Comparison of ENCODE assay signal across 27 mouse cellular contexts in genomic region chr2:93346609-93347008, GRCm38 (mm10). TPM values are rescaled to one million over a fixed set of nuclear protein-coding genes. Genes with fewer than 3 reads are reported as not detected.
DNase-seq lines count a peak whose midpoint lies in the region; ATAC-seq and TF ChIP-seq lines count a peak whose summit lies in the region.
"Had no signal": no experiment of that assay in that cellular context is flagged by ENCODE, and none has a peak within 500 bp of the region (broad histone marks: within the 10 kb centered on the region; RNA-seq: fewer than 3 reads in every experiment).

No protein-coding gene starts in this region.

- no peak overlapping the region for H3K4me2 ChIP-seq in forebrain, embryonic 15.5 days (replicated peaks)
- no peak overlapping the region for H3K4me2 ChIP-seq in heart, embryonic 13.5 days
- no peak overlapping the region for H3K4me2 ChIP-seq in liver, embryonic 12.5 days
- H3K4me2 ChIP-seq in liver, embryonic 11.5 days, result no peak overlapping the region
- H3K4me2 ChIP-seq: embryonic facial prominence, embryonic 12.5 days; intestine, embryonic 15.5 days; limb, embryonic 12.5 days had no signal

- no peaks in the 10 kb centered on the region for H3K36me3 ChIP-seq in forebrain, embryonic 10.5 days (replicated peaks)
- no peaks in the 10 kb centered on the region for H3K36me3 ChIP-seq in forebrain, embryonic 15.5 days
- H3K36me3 ChIP-seq in heart, embryonic 13.5 days, result no peaks in the 10 kb centered on the region
- H3K36me3 ChIP-seq in liver, embryonic 12.5 days, result no peaks in the 10 kb centered on the region
- H3K36me3 ChIP-seq in liver, embryonic 11.5 days (ENCODE audit: control insufficient read depth, insufficient read depth, low read length), result no peaks in the 10 kb centered on the region
- peaks cover 0 to 28% of the 10 kb centered on the region in 2 experiments; a peak in 2 of 4 replicates for H3K36me3 ChIP-seq in MEL (ENCODE audit: control insufficient read depth in 1 of 2, insufficient read depth in 2 of 2, low read length in 2 of 2)
- H3K36me3 ChIP-seq: embryonic facial prominence, embryonic 12.5 days; intestine, embryonic 15.5 days; limb, embryonic 12.5 days had no signal

- no peak overlapping the region for H3K4me3 ChIP-seq in forebrain, embryonic 10.5 days
- no peak overlapping the region for H3K4me3 ChIP-seq in forebrain, embryonic 15.5 days
- H3K4me3 ChIP-seq in heart, embryonic 13.5 days, result no peak overlapping the region
- H3K4me3 ChIP-seq in liver, embryonic 12.5 days, result no peak overlapping the region
- H3K4me3 ChIP-seq in liver, embryonic 11.5 days (ENCODE audit: low read depth, low read length), result no peak overlapping the region
- H3K4me3 ChIP-seq in MEL (ENCODE audit: control insufficient read depth in 1 of 2, insufficient read depth in 1 of 2, low read depth in 2 of 2, low read length in 2 of 2), result peak overlapping the region; percentile 3 to 33
- H3K4me3 ChIP-seq: embryonic facial prominence, embryonic 12.5 days; intestine, embryonic 15.5 days; left cerebral cortex, adult 2 months; limb, embryonic 12.5 days had no signal

- no peak for TF ChIP-seq CTCF in MEL (IDR thresholded peaks at IDR 0.05 in 2 of 3, conservative IDR thresholded peaks at IDR 0.05 in 1 of 3; ENCODE audit: control insufficient read depth in 1 of 3, insufficient read depth in 1 of 3, low read depth in 2 of 3, low read length in 3 of 3, poor library complexity in 1 of 3, severe bottlenecking in 1 of 3)

- peak overlapping the region; percentile 12; the same call in 1 of the 2 replicates for H3K27ac ChIP-seq in forebrain, embryonic 10.5 days
- H3K27ac ChIP-seq in forebrain, embryonic 15.5 days (replicated peaks), result no peak overlapping the region
- H3K27ac ChIP-seq in heart, embryonic 13.5 days (replicated peaks), result peak overlapping the region; percentile 51
- peak overlapping the region; percentile 67 for H3K27ac ChIP-seq in liver, embryonic 12.5 days
- H3K27ac ChIP-seq in liver, embryonic 11.5 days (ENCODE audit: low read depth, low read length), result no peak overlapping the region
- peak overlapping the region; percentile 80 for H3K27ac ChIP-seq in MEL (ENCODE audit: control insufficient read depth, low read depth, low read length)
- H3K27ac ChIP-seq: embryonic facial prominence, embryonic 12.5 days; hindbrain, postnatal 0 days; intestine, embryonic 15.5 days; left cerebral cortex, adult 2 months; limb, embryonic 12.5 days had no signal

- no peak for DNase-seq in forebrain, embryonic 10.5 days (ENCODE audit: extremely low spot score, low spot score)
- no peak for DNase-seq in heart, adult 8-10 months (ENCODE audit: low spot score)
- no peak for DNase-seq in liver, embryonic 11.5 days (ENCODE audit: low spot score)
- no peak for DNase-seq in MEL (ENCODE audit: low read depth, low spot score)
- no peak for DNase-seq in urinary bladder, postnatal 10 days (ENCODE audit: low spot score)
- DNase-seq: adrenal gland, postnatal 25 days; cerebellum, adult 11-12 months; cerebellum, adult 9-11 months; gastrocnemius, postnatal 10 days; heart, postnatal 14 days; kidney, adult 9 months; kidney, postnatal 25 days; lung, adult 2 months; midbrain, embryonic 14.5 days; thymus, adult 2 months; thymus, postnatal 36 days had no signal

- no peak for TF ChIP-seq POLR2A in MEL (IDR thresholded peaks at IDR 0.05; ENCODE audit: control insufficient read depth in 1 of 2, insufficient read depth in 1 of 2, low read depth in 1 of 2, low read length in 2 of 2, poor library complexity in 1 of 2)

- 29% methylated on average over 6 of the region's 6 CpGs for WGBS in forebrain, embryonic 10.5 days
- WGBS in forebrain, embryonic 15.5 days, result 22% methylated on average over 6 of the region's 6 CpGs
- WGBS in heart, embryonic 13.5 days, result 30% methylated on average over 6 of the region's 6 CpGs
- 35% methylated on average over 6 of the region's 6 CpGs for WGBS in liver, embryonic 12.5 days (ENCODE audit: insufficient replicate concordance)
- WGBS in liver, embryonic 11.5 days, result 28% methylated on average over 6 of the region's 6 CpGs

- H3K79me2 ChIP-seq in MEL (ENCODE audit: control insufficient read depth, insufficient read depth, low read length, poor library complexity), result no peaks in the 10 kb centered on the region

- no peaks in the 10 kb centered on the region for H3K9me3 ChIP-seq in forebrain, embryonic 10.5 days
- H3K9me3 ChIP-seq in forebrain, embryonic 15.5 days, result no peaks in the 10 kb centered on the region
- no peaks in the 10 kb centered on the region for H3K9me3 ChIP-seq in heart, embryonic 13.5 days
- H3K9me3 ChIP-seq in liver, embryonic 12.5 days (replicated peaks), result no peaks in the 10 kb centered on the region
- H3K9me3 ChIP-seq in liver, embryonic 11.5 days (ENCODE audit: control insufficient read depth, low read length), result no peaks in the 10 kb centered on the region
- no peaks in the 10 kb centered on the region for H3K9me3 ChIP-seq in MEL (replicated peaks; ENCODE audit: insufficient read depth, low read length)
- H3K9me3 ChIP-seq: embryonic facial prominence, embryonic 12.5 days; intestine, embryonic 15.5 days; limb, embryonic 12.5 days had no signal

- no peak for TF ChIP-seq RAD21 in MEL (IDR thresholded peaks at IDR 0.05; ENCODE audit: low read depth, low read length)

- 0 out of 4 replicates have a peak, but pooled peaks of 1 of the 2 experiments have one; percentile 21 for TF ChIP-seq EP300 in MEL (IDR thresholded peaks at IDR 0.05; ENCODE audit: low read depth in 1 of 2, low read length in 2 of 2)

- H3K9ac ChIP-seq in forebrain, embryonic 15.5 days (replicated peaks), result no peak overlapping the region
- no peak overlapping the region for H3K9ac ChIP-seq in heart, embryonic 13.5 days
- no peak overlapping the region for H3K9ac ChIP-seq in liver, embryonic 12.5 days
- no peak overlapping the region for H3K9ac ChIP-seq in liver, embryonic 11.5 days (ENCODE audit: low read depth, low read length)
- H3K9ac ChIP-seq in MEL (ENCODE audit: control insufficient read depth, low read depth, low read length, poor library complexity, severe bottlenecking), result peak overlapping the region; percentile 39
- H3K9ac ChIP-seq: embryonic facial prominence, embryonic 12.5 days; intestine, embryonic 15.5 days; limb, embryonic 12.5 days had no signal

- ATAC-seq in forebrain, embryonic 15.5 days (replicated peaks), result no peak
- no peak for ATAC-seq in heart, embryonic 13.5 days (ENCODE audit: extremely low read depth, insufficient number of reproducible peaks, low FRiP score, low TSS enrichment)
- no peak for ATAC-seq in liver, embryonic 12.5 days
- no peak for ATAC-seq in liver, embryonic 11.5 days (replicated peaks; ENCODE audit: low FRiP score)
- ATAC-seq: forebrain, embryonic 16.5 days; hindbrain, postnatal 0 days; intestine, embryonic 15.5 days had no signal

- peaks cover 19% of the 10 kb centered on the region for H3K4me1 ChIP-seq in forebrain, embryonic 10.5 days
- no peaks in the 10 kb centered on the region for H3K4me1 ChIP-seq in forebrain, embryonic 15.5 days
- H3K4me1 ChIP-seq in heart, embryonic 13.5 days, result peaks cover 30% of the 10 kb centered on the region
- peaks cover 44% of the 10 kb centered on the region for H3K4me1 ChIP-seq in liver, embryonic 12.5 days
- peaks cover 19% of the 10 kb centered on the region for H3K4me1 ChIP-seq in liver, embryonic 11.5 days (replicated peaks; ENCODE audit: control insufficient read depth, insufficient read depth, low read length)
- peaks cover 16 to 46% of the 10 kb centered on the region in 2 experiments for H3K4me1 ChIP-seq in MEL (ENCODE audit: control insufficient read depth in 1 of 2, insufficient read depth in 2 of 2, low read length in 2 of 2)
- H3K4me1 ChIP-seq: embryonic facial prominence, embryonic 12.5 days; limb, embryonic 12.5 days had no signal

- no peaks in the 10 kb centered on the region; the same call in 1 of the 2 replicates for H3K27me3 ChIP-seq in forebrain, embryonic 10.5 days (ENCODE audit: poor library complexity, severe bottlenecking)
- H3K27me3 ChIP-seq in forebrain, embryonic 15.5 days, result no peaks in the 10 kb centered on the region
- no peaks in the 10 kb centered on the region for H3K27me3 ChIP-seq in heart, embryonic 13.5 days (replicated peaks)
- 0 out of 2 replicates have a peak, but pooled peaks cover 5% of the 10 kb centered on the region for H3K27me3 ChIP-seq in liver, embryonic 12.5 days (replicated peaks)
- H3K27me3 ChIP-seq in liver, embryonic 11.5 days (replicated peaks; ENCODE audit: control insufficient read depth, insufficient read depth, low read length), result no peaks in the 10 kb centered on the region
- no peaks in the 10 kb centered on the region for H3K27me3 ChIP-seq in MEL (ENCODE audit: control insufficient read depth in 1 of 2, insufficient read depth in 2 of 2, low read length in 2 of 2)
- H3K27me3 ChIP-seq: embryonic facial prominence, embryonic 12.5 days; intestine, embryonic 15.5 days had no signal

TF ChIP-seq in MEL, 35 proteins besides CTCF, POLR2A, EP300 and RAD21:
- TF ChIP-seq SMC3 (IDR thresholded peaks at IDR 0.05; ENCODE audit: low read depth, low read length), result no peak
- peak; percentile 37; the same call in 1 of the 2 replicates for TF ChIP-seq ETS1 (IDR thresholded peaks at IDR 0.05; ENCODE audit: low read depth, low read length)
- TF ChIP-seq E2F4 (IDR thresholded peaks at IDR 0.05; ENCODE audit: borderline replicate concordance, low read depth, low read length), result no peak

RNA-seq across cellular contexts. Expression of gene Tspan18, which starts 12.3 kb away (rescaled TPM):
- polyA plus RNA-seq in forebrain, embryonic 10.5 days (2016; fragmentation: Nextera tagmentation; extraction: Ambion mirVana), result 30.1 and 31.4 TPM in 2 replicates
- polyA plus RNA-seq in forebrain, embryonic 15.5 days (2015; fragmentation: Nextera tagmentation; extraction: Ambion mirVana), result 16.5 and 16.9 TPM in 2 replicates
- 41.7 and 43.2 TPM in 2 replicates for polyA plus RNA-seq in heart, embryonic 13.5 days (2015; fragmentation: Nextera tagmentation; extraction: Ambion mirVana)
- 1 to 10 TPM; 7.3 to 9.9 (median 9.0) TPM for total RNA-seq in heart, adult 8-10 months (2022)
- 6.2 and 6.4 TPM in 2 replicates for polyA plus RNA-seq in liver, embryonic 12.5 days (2016; fragmentation: Nextera tagmentation; extraction: Ambion mirVana)
- polyA plus RNA-seq in liver, embryonic 11.5 days (2014; fragmentation: Nextera tagmentation; extraction: Ambion mirVana), result 19.4 and 19.5 TPM in 2 replicates
- 1.5 and 2.2 TPM in 2 replicates for total RNA-seq in MEL (2012; rRNA removed)
- polyA plus RNA-seq in MEL (2012; ENCODE audit: insufficient read depth in 1 of 2, insufficient read length in 2 of 2, low read depth in 1 of 2, low replicate concordance in 2 of 2, missing spikeins in 1 of 2), result 1 to 10 TPM in 1 of 2 experiments, not detected in 1; 4.4 TPM
- total RNA-seq: granulocyte monocyte progenitor cell, adult 5-6 weeks; monocyte, adult 5-6 weeks had no signal

Comparison
In these comparisons a context has a peak if more than half of its experiments do, and no peak if none do; other contexts are left out.
1. H3K27ac ChIP-seq: peak in forebrain, embryonic 10.5 days (single experiment), heart, embryonic 13.5 days (single experiment), liver, embryonic 12.5 days (single experiment) and MEL (single experiment); none in forebrain, embryonic 15.5 days (single experiment) and liver, embryonic 11.5 days (single experiment).
2. H3K4me3 ChIP-seq: peak in MEL (2 of 2); none in forebrain, embryonic 10.5 days (single experiment), forebrain, embryonic 15.5 days (single experiment), heart, embryonic 13.5 days (single experiment), liver, embryonic 12.5 days (single experiment) and liver, embryonic 11.5 days (single experiment).